Mouse (Mus musculus) lung, postnatal 0 days (tissue): ENCODE results near the gene Capn11. TPM values are rescaled to one million over a fixed set of nuclear protein-coding genes. Genes with fewer than 3 reads are reported as not detected.

Experiments
- ATAC-seq: fragments of 200-750 bp; cut with Nextera tagmentation; 2 replicates; pipeline ENCODE4 v1.8.0; 2017; ENCODE audit warnings: moderate library complexity
- DNase-seq: peaks from one replicate; pipeline ENCODE4 v3.0.0-alpha.2; 2016; ENCODE audit warnings: low spot score
- H3K27ac ChIP-seq: fragments of 300-500 bp; sonication (generic); 2 replicates; pipeline ENCODE4 v1.5.1; 2014; ENCODE audit warnings: antibody characterized with exemption, mild to moderate bottlenecking, low read length, mixed read lengths
- H3K27me3 ChIP-seq: fragments of 300-500 bp; sonication (generic); replicated peaks from 2 replicates; pipeline ENCODE4 v1.6.1; 2014; ENCODE audit warnings: low read length, mixed read lengths; ENCODE audit not compliant: insufficient read depth
- H3K36me3 ChIP-seq: fragments of 300-500 bp; sonication (generic); 2 replicates; pipeline ENCODE4 v1.6.1; 2014; ENCODE audit warnings: low read length, mixed read lengths; ENCODE audit not compliant: insufficient read depth
- H3K4me1 ChIP-seq: fragments of 300-500 bp; sonication (generic); 2 replicates; pipeline ENCODE4 v1.6.1; 2014; ENCODE audit warnings: antibody characterized with exemption, low read depth, low read length, mixed read lengths; ENCODE audit not compliant: insufficient read depth
- H3K4me2 ChIP-seq: fragments of 300-500 bp; sonication (generic); replicated peaks from 2 replicates; pipeline ENCODE4 v1.6.1; 2014; ENCODE audit warnings: low read depth, mild to moderate bottlenecking, low read length, moderate library complexity, mixed read lengths
- H3K4me3 ChIP-seq: fragments of 300-500 bp; sonication (generic); 2 replicates; pipeline ENCODE4 v1.5.1; 2014; ENCODE audit warnings: low read depth, low read length
- H3K9ac ChIP-seq: fragments of 300-500 bp; sonication (generic); replicated peaks from 2 replicates; pipeline ENCODE4 v1.6.1; 2014; ENCODE audit warnings: low read depth, mild to moderate bottlenecking
- H3K9me3 ChIP-seq: fragments of 300-500 bp; sonication (generic); 2 replicates; pipeline ENCODE4 v1.6.1; 2016; ENCODE audit warnings: low read length, mixed read lengths
- CTCF ChIP-seq: IDR thresholded peaks from 2 replicates; pipeline ENCODE4 v1.5.1; 2016; ENCODE audit warnings: antibody characterized with exemption, mild to moderate bottlenecking
- EP300 ChIP-seq: IDR thresholded peaks from 2 replicates; pipeline ENCODE4 v1.6.1; 2016; ENCODE audit warnings: antibody characterized with exemption, mild to moderate bottlenecking, control low read depth
- WGBS: fragments of 180-500 bp; shearing (Covaris S2); extraction: QIAGEN DNeasy Blood & Tissue Kit; methylation state at CpG from one replicate; pipeline ENCODE4 v1.1.7; 2014; 5-methylcytosine and 5-hydroxymethylcytosine counted together
- polyA plus RNA-seq: library from polyadenylated mRNA; unstranded; fragments of >200 nt; fragmentation: Nextera tagmentation; extraction: Ambion mirVana; gene quantifications from 2 replicates; pipeline ENCODE4 v1.2.1, GENCODE M21; 2015

Capn11 gene
- polyA plus RNA-seq, 1 experiment from 2014 or later = not detected

DNA sequence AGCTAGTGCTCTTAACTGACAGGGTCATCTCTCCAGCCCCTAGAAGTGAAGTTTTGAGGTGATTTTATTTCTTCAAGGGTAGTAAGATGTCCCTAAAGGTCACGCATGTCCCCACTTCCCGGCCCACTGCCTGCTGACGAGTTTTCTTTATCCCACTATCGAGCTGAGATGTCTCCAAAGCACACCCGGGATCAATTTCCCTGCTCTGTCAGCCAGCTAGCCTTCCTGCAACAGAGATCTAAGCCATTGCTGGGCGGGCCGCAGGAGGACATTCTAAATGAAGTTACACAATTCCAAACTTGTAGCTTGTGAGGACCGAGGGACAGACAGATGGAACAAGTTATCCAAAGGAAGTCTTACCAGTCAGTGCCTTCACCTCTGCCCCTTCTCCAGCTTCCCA, 58.9 kb downstream of the Capn11 start:
- peaks cover 15% of the 10 kb centered on the region for H3K4me1 ChIP-seq
- no peak overlapping the region for H3K4me2 ChIP-seq
- H3K9ac ChIP-seq = no peak overlapping the region
- H3K4me3 ChIP-seq = no peak overlapping the region
- DNase-seq (no peak), ATAC-seq (no peak)
- WGBS = 72% methylated on average over 8 of the region's 8 CpGs
- H3K9me3 ChIP-seq = no peaks in the 10 kb centered on the region
- TF ChIP-seq CTCF (no peak), EP300 (no peak)
- H3K27ac ChIP-seq = no peak overlapping the region
- no peaks in the 10 kb centered on the region for H3K27me3 ChIP-seq
- no peaks in the 10 kb centered on the region for H3K36me3 ChIP-seq

DNA sequence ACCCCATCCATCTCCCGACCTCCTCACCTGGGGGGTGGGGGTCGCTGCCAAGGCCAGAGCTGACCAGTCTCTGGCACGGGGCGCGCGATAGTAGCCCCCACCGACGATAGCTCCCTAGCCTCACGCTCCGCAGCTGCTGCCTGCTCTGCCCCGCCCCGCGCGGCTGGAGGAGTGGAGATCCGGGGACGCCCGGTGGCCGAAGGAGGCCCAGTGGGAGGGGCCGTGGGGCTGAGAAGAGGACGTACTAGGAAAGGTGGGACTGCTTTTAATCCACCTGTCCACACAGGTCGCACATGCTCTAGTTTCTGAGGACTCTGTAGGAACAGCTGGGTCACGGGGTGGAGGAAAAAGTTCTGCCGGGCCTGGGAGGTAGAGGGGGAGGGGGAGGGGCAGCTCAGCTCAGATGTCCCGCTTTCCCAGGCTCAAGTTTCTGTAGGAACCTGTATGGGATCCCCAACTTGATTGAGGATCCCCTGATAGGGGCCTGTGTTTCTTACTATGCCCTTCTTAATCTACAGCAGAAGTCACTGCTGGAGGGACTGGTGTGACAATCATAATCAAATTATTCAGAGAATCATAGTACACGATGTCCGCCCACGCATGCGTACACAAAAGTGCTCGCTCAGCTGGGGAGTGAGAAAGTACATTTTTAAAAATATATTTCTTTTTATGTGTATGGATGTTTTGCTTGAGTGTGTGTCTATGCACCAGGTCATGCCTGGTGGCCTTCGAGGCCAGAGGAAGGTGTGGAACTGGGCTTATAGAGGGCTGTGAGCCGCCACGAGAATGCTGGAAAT, 59.5 kb downstream of the Capn11 start, which contains the start of gene Slc29a1:
Slc29a1 (minus strand) TSS at position 161 of the 797 bp plus-strand sequence.
- peak within 1 kb of the TSS; percentile 63 for H3K4me2 ChIP-seq
- H3K9me3 ChIP-seq = no peaks in the 10 kb centered on the region
- 20% methylated on average over 32 of the region's 32 CpGs for WGBS
- TF ChIP-seq CTCF = no peak; the same call in 1 of the 2 replicates
- TF ChIP-seq EP300 = no peak
- peak within 1 kb of the TSS; percentile 28 for H3K4me3 ChIP-seq
- H3K27ac ChIP-seq = no peak within 1 kb of the TSS
- H3K36me3 ChIP-seq = no peaks in the 10 kb centered on the region
- DNase-seq = peak; percentile 83
- peak; percentile 70 for ATAC-seq
- 0 out of 2 replicates have a peak within 1 kb of the TSS, but pooled peaks have one; percentile 26 for H3K9ac ChIP-seq
- H3K4me1 ChIP-seq = peaks cover 21% of the 10 kb centered on the region
- no peaks in the 10 kb centered on the region for H3K27me3 ChIP-seq

DNA sequence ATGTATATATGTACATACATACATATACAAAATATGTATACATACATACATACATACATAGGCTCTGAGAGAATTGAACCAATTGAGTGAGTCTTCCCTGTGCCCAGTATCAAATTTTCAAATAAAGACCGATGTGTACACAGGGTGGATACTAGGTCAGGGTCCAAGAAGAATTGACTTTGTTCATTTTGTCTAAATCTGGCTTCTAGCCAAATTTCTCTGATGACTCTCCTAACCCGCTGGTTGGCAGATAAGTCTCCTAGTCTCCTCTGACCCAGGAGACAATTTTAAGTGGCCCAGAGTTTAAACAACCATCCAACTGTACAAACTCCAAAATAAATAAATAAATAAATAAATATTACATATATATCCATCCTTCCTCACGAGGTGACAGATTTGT, 60.2 kb downstream of the Capn11 start:
- H3K36me3 ChIP-seq = no peaks in the 10 kb centered on the region
- peak overlapping the region; percentile 63 for H3K4me2 ChIP-seq
- no peak for TF ChIP-seq EP300
- no peak for DNase-seq
- H3K27ac ChIP-seq = no peak overlapping the region
- no peaks in the 10 kb centered on the region for H3K27me3 ChIP-seq
- H3K9me3 ChIP-seq = no peaks in the 10 kb centered on the region
- 32% methylated on average over 3 of the region's 3 CpGs for WGBS
- no peak overlapping the region for H3K4me3 ChIP-seq
- ATAC-seq = no peak
- H3K9ac ChIP-seq = 0 out of 2 replicates have a peak overlapping the region, but pooled peaks have one; percentile 26
- peaks cover 27% of the 10 kb centered on the region for H3K4me1 ChIP-seq

DNA sequence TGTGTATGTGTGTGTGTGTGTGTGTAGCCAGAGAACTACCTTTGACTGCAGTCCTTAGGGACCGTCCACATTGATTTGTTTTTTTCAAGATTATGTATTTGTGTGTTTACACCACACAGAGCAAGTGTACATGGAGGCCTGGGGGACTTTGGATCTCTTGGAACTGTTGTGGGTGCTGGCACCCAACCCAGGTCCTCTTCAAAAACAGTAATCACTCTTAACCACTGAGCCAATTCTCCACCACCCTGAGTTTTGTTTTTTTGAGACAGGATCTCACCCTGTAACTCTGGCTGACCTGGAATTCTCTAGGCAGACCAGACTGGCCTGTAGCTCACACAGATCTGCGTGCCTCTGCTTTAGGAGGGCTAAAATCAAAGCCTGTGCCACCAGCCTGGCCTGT, 60.7 kb downstream of the Capn11 start:
- H3K9me3 ChIP-seq = no peaks in the 10 kb centered on the region
- DNase-seq = no peak
- no peak overlapping the region for H3K9ac ChIP-seq
- no peak for TF ChIP-seq EP300
- no peak for TF ChIP-seq CTCF
- no peak overlapping the region for H3K27ac ChIP-seq
- no peak for ATAC-seq
- WGBS = 93% methylated on average over 2 of the region's 2 CpGs
- H3K36me3 ChIP-seq = no peaks in the 10 kb centered on the region
- H3K4me1 ChIP-seq = peaks cover 32% of the 10 kb centered on the region
- H3K27me3 ChIP-seq = no peaks in the 10 kb centered on the region
- H3K4me3 ChIP-seq = no peak overlapping the region
- no peak overlapping the region for H3K4me2 ChIP-seq

DNA sequence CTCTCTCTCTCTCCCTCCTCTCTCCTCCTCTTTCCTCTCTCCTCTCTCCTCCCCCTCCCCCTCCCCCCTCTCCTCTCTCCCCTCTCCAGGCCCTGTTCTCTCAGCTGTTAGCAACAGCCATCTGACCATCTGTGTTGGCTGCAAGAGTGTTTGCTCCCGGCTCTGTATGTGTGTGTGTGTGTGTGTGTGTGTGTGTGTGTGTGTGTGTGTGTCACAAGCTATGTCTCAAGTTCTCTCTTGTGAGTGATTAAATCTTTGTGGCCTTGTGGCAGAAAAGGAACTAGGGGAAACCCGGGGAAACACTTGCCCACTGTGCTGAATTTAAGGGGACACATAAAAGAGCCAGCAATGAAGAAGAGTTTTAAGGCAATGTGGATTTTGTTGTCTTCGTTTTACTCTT, 61.3 kb downstream of the Capn11 start:
- TF ChIP-seq EP300 (no peak), CTCF (no peak)
- DNase-seq (peak; percentile 79), ATAC-seq (peak; percentile 32)
- 31% methylated on average over 3 of the region's 3 CpGs for WGBS
- Histone ChIP-seq H3K4me3 (no peak overlapping the region), H3K9ac (no peak overlapping the region), H3K27ac (no peak overlapping the region), H3K36me3 (no peaks in the 10 kb centered on the region), H3K9me3 (no peaks in the 10 kb centered on the region), H3K27me3 (no peaks in the 10 kb centered on the region), H3K4me2 (no peak overlapping the region), H3K4me1 (peaks cover 38% of the 10 kb centered on the region)

DNA sequence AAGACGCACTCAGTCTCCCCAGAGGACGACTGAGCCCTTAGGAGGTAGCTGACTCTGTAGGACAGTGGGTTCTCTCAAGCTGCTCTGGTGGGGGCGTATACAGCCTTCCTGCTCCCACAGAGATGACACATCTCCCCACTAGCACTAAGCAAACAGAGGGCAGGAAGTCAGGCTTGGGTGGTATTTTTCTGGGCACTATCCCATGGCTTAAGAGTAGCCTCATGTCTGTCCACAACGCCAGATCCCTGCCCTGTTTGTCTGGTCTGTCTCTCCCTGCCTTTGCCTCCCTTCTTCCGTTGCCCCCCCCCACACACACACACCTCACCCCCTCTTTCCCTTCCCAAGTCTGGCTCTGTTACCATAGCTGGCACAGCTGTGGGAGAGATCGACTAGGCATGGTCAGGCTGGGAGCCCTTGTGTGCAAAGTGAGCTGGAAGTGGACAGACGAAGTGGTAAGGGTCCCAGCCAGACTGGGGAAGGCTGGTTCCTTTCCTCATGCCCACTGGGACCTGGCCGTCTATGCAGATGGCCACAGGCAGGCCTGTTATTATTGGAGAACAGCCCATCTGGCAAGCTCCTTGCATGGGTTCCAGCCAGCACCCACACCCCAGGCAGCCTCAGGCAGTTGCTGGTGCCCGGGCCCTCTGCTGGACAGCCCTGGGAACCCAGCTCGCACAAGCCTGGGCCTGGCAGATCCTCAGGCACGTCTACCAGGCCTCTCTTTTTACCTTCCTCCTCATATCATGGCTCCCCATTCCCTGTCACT, 62.3 kb downstream of the Capn11 start:
- H3K4me2 ChIP-seq = no peak overlapping the region
- no peak overlapping the region for H3K9ac ChIP-seq
- peak; percentile 80 for DNase-seq
- peak; percentile 61 for ATAC-seq
- H3K27ac ChIP-seq = peak overlapping the region; percentile 62; the same call in 1 of the 2 replicates
- TF ChIP-seq CTCF (peak; percentile 87), EP300 (no peak)
- no peaks in the 10 kb centered on the region for H3K27me3 ChIP-seq
- H3K4me3 ChIP-seq = no peak overlapping the region
- H3K4me1 ChIP-seq = peaks cover 45% of the 10 kb centered on the region
- no peaks in the 10 kb centered on the region for H3K9me3 ChIP-seq
- no peaks in the 10 kb centered on the region for H3K36me3 ChIP-seq
- WGBS = 30% methylated on average over 11 of the region's 11 CpGs
